Mouse (Mus musculus) spleen, embryonic (tissue): ENCODE data around the gene Nek9.

Experiments used
- CTCF ChIA-PET: fragments of 350-600 bp; sonication (Branson Sonifier 250); formaldehyde crosslinking; loops from one replicate; lab custom pipeline; 2022; lab: Charles Lee

The Nek9 gene

DNA sequence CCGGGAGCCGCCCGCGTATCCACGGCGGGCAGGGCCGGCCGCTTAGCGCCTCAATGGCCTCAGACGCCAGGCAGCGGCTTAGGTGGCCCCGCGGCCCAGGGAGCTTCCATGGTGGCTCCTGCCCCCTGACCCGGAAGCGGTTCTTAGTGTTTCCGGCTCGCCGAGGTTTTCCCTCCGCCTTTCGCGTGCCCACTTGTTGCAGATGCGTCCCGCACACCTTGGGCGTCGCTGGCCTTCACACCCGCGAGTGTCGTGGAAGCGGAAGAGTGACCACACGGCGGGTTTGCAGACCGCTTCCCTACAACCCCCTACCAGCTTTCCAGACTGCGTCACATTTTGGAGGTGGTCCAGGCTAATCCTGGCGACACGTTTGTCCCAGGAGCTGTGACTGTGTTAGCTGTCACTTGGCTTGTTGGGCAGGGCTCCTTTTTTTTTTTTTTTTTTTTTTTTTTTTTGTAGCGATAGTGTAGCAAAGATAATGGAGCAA lies at the start of gene Nek9:
Nek9 (minus strand) TSS at position 120 of the 487 bp plus-strand sequence.
- CTCF ChIA-PET, result interaction anchor here (0.5 to 2.0 kb wide), 5 partner anchors 44 to 572 kb away, joined by 5 to 18 read pairs (median 8); no protein-coding TSS in a partner anchor

GRCm38 (mm10) chr12:85385995-85386375 lies 46.8 kb upstream of the Nek9 start:
- CTCF ChIA-PET, result no interaction called here

DNA sequence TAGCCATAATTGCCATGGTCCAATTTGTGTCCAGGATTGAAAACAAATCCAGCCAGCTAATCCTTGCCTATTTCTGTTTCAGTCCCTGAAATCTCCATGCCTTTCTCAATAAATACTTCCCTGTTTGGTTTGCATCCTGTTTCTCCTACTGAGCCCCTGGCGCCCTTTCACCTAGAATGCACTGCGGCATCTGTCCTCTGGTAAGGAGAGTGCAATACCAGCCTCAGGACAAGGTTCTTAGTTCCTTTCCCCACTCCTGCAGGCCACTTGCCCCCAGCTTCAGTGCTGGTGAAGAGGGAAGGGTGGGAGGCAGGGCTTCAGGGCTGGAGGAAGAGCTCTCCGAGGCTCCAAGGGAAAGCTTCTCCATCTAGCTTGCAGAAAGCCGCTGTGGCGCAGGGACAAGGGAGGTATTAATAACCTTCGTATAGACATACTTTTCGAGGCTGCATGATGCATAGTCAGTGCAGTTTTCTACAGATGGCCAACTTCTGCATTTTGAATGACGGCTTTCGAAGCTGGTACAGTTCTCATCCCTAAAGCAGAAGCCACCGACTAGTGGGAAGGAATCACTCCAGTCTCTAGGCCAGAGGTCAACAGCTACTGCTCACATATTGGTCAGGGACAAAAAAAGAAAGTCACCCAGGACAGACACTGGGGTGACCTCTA lies 46.3 kb upstream of the Nek9 start:
- CTCF ChIA-PET, result no interaction called here

DNA sequence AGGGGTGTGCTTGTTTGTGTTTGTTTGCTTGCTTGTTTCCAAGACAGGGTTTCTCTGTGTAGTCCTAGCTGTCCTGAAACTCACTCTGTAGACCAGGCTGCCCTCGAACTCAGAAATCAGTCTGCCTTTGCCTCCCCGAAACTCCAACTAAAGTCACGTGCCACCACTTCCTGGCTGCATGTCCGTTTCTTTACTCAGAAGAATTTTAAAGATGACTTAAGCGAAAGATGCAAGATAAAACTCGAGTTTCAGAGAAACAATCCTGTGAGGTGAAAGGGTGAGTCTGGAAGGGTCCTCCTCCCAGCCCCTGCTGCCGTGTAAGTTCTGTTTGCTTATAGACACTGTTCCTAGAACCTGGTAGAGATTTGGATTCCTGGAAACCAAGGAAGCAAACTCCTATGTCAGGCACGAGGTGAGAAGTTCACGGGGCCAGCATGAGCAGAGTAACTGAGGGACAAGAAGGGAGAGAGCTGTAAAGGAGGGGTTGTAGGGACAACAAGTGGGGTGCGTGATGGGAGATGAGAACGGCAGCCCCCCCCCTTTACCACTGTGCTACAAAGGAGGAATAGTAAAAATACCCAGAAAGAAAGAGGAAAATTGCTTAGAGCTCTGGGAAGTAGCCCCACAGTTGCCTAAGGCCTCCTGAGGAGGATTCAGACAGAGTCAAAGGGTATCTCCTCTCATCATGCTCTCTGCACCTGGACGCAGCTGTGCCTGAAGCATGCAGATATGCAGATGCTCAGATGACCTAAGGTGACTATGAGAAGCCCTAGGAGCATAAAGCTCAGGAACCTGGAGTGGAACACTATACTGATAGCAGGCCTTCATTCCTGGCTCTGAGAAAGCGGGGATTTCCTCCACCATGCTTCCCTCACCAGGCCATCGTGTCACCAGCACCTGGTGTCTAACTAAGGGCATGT lies 43.9 kb upstream of the Nek9 start:
- CTCF ChIA-PET, result interaction anchor here (0.5 kb wide), 1 partner anchor 50 kb away, joined by 3 read pairs; no protein-coding TSS in a partner anchor

DNA sequence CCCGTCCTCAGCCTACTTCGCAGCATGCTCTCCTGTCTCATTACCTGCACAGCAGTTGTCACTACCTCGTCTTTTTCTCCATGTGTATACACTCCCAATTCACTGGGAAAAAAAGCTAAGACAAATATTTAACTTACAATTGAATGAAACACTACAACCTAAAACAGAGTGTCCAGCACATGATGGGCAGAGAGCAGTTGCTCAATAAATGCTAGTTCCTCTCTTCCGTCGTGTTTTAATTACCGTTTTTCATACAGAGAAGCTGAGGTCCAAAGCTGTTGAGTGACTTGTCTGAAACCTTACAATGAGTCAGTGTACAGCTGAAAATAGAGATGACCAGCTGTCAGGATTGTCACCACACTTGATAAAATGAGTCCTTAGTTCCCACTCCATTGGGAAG lies 42.4 kb upstream of the Nek9 start:
- CTCF ChIA-PET, result interaction anchor here (0.6 kb wide), 1 partner anchor 75 kb away, joined by 34 read pairs; no protein-coding TSS in a partner anchor

DNA sequence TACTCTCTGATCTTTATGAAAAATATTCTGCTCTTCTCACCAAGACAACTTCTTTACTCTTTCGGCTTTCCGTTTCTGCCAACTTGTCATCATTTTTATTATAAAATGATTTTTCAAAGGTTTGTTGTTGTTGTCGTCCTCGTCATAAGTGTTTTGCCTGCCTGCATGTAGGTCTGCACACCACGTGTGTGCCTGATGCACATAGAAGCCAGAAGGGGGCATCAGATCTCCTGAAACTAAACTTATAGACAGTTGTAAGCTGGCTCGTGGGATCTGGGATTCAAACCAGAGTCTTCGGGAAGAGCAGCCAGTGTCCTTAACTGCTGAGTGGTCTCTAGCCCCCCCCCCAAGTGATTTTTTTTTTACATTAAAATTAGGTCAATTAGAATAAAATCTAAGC lies 41.8 kb upstream of the Nek9 start:
- CTCF ChIA-PET, result interaction anchor here (0.6 kb wide), 1 partner anchor 74 kb away, joined by 34 read pairs; no protein-coding TSS in a partner anchor

DNA sequence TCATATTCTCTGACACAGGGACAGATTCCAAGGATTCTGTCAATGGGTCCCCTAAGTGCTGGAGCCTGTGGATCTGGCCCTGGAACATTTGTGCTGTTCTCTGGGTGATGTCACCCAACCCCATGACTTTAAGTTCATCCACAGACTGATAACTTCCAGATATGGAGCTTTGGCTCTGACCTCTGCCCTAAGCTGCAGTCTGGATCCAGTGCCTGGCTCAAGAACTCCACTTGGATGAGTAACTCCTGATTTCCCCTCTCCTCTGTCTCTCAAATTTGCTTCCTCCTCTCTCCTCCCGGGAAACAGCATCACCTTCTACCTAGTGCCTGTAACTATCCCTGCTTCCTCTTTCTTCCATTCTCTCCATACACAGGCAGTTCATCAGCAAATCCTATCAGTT lies 41.1 kb upstream of the Nek9 start:
- CTCF ChIA-PET, result interaction anchor here (0.8 kb wide), 1 partner anchor 17 kb away, joined by 6 read pairs; no protein-coding TSS in a partner anchor

DNA sequence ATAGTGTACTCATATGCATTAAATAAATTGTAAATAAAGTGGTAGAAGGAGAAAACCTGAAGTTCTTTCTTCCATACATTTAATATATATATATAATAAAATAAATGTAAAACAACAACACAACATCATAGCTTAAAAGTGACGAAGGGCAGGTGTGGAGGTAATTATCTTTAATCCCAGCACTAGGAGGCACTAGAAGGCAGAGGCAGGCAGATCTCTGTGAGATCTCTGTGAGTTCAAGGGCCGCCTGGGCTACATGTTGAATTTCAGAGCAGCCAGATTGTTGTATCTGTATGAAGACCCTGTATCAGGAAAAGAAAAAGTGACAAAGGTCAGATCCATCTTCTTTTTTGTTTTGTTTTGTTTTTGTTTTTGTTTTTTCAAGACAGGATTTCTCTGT lies 39.1 kb upstream of the Nek9 start:
- CTCF ChIA-PET, result interaction anchor here (0.7 kb wide), 1 partner anchor 1009 kb away, joined by 3 read pairs; no protein-coding TSS in a partner anchor

DNA sequence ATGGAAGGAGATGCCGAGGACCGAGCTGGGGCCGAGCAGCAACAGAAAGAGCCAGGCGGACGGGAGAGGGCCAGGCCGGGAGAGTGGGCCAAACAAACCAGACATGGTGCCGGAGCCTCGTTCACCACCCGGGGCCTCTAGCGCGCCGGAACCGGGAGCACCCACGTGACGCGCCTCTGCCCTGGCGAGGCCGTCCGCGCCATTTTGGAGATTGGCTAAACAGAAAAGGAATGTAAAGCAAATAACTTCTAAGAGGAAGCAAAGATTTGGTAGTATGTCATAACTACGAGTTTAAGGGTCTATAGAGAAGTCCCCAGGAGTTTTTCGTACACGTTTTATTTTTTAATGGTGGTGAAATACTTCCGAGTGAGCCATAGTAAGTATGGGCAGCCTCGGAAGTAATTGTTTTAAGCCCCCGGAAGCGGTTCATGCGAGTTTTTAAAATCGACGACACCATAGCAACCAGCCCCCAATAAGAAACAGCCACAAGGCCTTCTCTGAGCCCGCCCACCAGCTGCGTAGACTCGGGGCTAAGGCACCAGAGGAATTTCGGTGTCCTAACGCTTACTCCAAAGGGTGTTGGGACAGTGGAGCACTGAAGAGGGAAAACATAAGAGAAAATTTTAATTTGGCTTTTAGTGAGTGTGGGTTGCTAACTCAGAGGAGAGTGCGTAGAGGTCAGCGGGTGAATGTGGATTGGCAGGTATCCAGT lies 35.6 kb upstream of the Nek9 start, which contains the start of gene Tmed10:
Tmed10 (minus strand) TSS at position 287 of the 712 bp plus-strand sequence.
- CTCF ChIA-PET, result interaction anchor here (0.7 kb wide), 1 partner anchor 92 kb away, joined by 3 read pairs; no protein-coding TSS in a partner anchor

- CTCF ChIA-PET, result interaction anchor here (0.6 kb wide), 1 partner anchor 20 kb away, joined by 7 read pairs; no protein-coding TSS in a partner anchor
Measured at GRCm38 (mm10) chr12:85373591-85374560, 34.7 kb upstream of the Nek9 start.

GRCm38 (mm10) chr12:85372068-85372665 lies 33.0 kb upstream of the Nek9 start:
- CTCF ChIA-PET, result interaction anchor here (0.5 to 0.7 kb wide), 2 partner anchors 120 to 277 kb away, joined by 3 to 6 read pairs; no protein-coding TSS in a partner anchor

GRCm38 (mm10) chr12:85368441-85369063 lies 29.4 kb upstream of the Nek9 start:
- CTCF ChIA-PET, result no interaction called here

- CTCF ChIA-PET, result no interaction called here
Measured at GRCm38 (mm10) chr12:85366271-85366670, 27.1 kb upstream of the Nek9 start.

DNA sequence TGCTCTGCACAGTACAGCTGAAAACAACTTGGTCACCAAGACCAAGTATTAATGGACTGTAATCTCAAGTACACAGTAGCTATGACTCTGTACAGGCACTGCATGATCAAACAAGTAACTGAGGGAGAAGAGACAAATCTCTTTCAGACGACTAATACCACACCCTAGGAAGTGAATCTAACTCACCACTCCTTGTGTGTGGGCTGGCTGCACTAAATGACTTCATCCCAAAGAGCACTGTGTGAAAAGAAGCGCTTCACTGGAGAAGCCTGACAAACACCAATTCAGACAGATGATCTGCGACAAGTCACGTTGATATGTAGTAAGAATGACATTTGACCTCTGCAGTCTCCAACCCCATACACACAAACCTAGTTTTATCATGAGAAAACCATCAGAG lies 23.3 kb upstream of the Nek9 start:
- CTCF ChIA-PET, result interaction anchor here (0.7 to 0.9 kb wide), 3 partner anchors 17 to 58 kb away, joined by 6 to 10 read pairs (median 9); no protein-coding TSS in a partner anchor

- CTCF ChIA-PET, result no interaction called here
Measured at GRCm38 (mm10) chr12:85361580-85361979, 22.4 kb upstream of the Nek9 start.

- CTCF ChIA-PET, result interaction anchor here (1.5 kb wide), 1 partner anchor 14 kb away, joined by 4 read pairs; no protein-coding TSS in a partner anchor
Measured at GRCm38 (mm10) chr12:85361165-85361564, 22.0 kb upstream of the Nek9 start.

- CTCF ChIA-PET, result no interaction called here
Measured at GRCm38 (mm10) chr12:85354061-85354460, 14.9 kb upstream of the Nek9 start.

DNA sequence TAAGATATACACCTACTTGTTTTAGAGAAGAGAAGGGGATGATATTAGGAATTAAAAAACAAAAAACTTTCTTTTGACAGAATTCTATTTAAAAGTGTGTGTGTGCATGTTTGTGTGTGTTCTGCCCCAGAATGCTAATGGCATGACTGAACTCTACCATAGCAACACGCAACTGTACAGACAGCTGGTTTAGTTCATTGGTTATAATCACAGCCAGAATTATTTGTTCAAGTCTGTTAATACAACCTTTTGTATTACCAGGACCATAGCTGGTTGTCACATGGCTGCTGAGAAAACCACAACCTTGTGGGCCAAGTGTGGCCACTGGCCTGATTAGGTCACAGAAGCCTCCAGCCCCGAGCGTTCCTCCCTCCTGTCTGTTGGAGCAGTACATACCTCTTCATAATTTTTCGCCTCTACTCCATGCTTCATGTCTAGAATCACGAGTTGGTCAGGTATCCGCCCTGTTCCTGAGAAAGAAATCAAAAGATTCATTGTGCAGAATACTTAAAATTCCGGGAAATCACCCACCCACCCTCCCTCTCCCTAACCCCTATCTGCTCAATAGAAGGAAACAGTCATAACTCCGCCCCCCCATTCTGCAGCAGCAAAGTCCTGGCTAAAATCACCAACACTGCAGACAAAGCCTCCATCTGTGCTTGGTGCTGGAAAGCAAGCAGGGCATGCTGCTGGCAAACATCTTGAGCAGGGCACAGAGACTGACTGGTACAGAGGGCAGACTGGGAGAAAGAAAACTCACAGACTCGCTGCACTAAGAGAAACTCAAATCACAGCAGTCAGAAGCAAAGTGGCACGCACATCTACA lies 11.5 kb upstream of the Nek9 start:
- CTCF ChIA-PET, result interaction anchor here (0.6 kb wide), 2 partner anchors 109 to 181 kb away, joined by 3 read pairs; no protein-coding TSS in a partner anchor
